Mouse (Mus musculus): Measurements from ENCODE around the gene Fbxw19. TPM values are rescaled to one million over a fixed set of nuclear protein-coding genes. Genes with fewer than 3 reads are reported as not detected.
"Not testable (repeated sequence)": the region's sequence is repeated elsewhere in the genome, so short reads cannot be mapped to it uniquely, and the experiment has no call there.

Gene Fbxw19
- not detected in 2 replicates for polyA plus RNA-seq (2015; fragmentation: Nextera tagmentation; extraction: Ambion mirVana)

GRCm38 (mm10) chr9:109495775-109496174, at the start of gene Fbxw19:
Fbxw19 (minus strand) TSS chr9:109495875.
- H3K9me3 ChIP-seq (ENCODE audit: control insufficient read depth, low read length); H3K4me1 ChIP-seq (replicated peaks; ENCODE audit: control insufficient read depth, insufficient read depth); H3K4me2 ChIP-seq (replicated peaks; ENCODE audit: low read depth); H3K27me3 ChIP-seq (ENCODE audit: control insufficient read depth, insufficient read depth, low read length); H3K27ac ChIP-seq (replicated peaks); H3K36me3 ChIP-seq (ENCODE audit: control insufficient read depth, insufficient read depth, low read length); ATAC-seq (ENCODE audit: low FRiP score, low TSS enrichment); H3K4me3 ChIP-seq (ENCODE audit: low read depth, low read length); DNase-seq (ENCODE audit: low spot score); H3K9ac ChIP-seq (ENCODE audit: low read length): not testable (repeated sequence)
- 65% methylated on average over 1 of the region's 1 CpGs for WGBS

GRCm38 (mm10) chr9:109523385-109524064, 27.9 kb upstream of the Fbxw19 start:
- 75% methylated on average over 5 of the region's 5 CpGs for WGBS
- Histone ChIP-seq H3K9me3 (ENCODE audit: control insufficient read depth, low read length) (no peaks in the 10 kb centered on the region), H3K4me3 (ENCODE audit: low read depth, low read length) (no peak overlapping the region), H3K4me1 (replicated peaks; ENCODE audit: control insufficient read depth, insufficient read depth) (no peaks in the 10 kb centered on the region), H3K27me3 (ENCODE audit: control insufficient read depth, insufficient read depth, low read length) (no peaks in the 10 kb centered on the region), H3K36me3 (ENCODE audit: control insufficient read depth, insufficient read depth, low read length) (no peaks in the 10 kb centered on the region), H3K27ac (replicated peaks) (no peak overlapping the region), H3K4me2 (replicated peaks; ENCODE audit: low read depth) (no peak overlapping the region), H3K9ac (ENCODE audit: low read length) (no peak overlapping the region)
- DNase-seq (ENCODE audit: low spot score) (no peak), ATAC-seq (ENCODE audit: low FRiP score, low TSS enrichment) (no peak)
- TF ChIP-seq CTCF (IDR thresholded peaks at IDR 0.05; ENCODE audit: low read depth) = no peak
- TF ChIP-seq EP300 (optimal IDR thresholded peaks at IDR 0.05) = no peak

- Histone ChIP-seq H3K4me2 (replicated peaks; ENCODE audit: low read depth) (no peak within 1 kb of the TSS), H3K9me3 (ENCODE audit: control insufficient read depth, low read length) (no peaks in the 10 kb centered on the region), H3K4me3 (ENCODE audit: low read depth, low read length) (no peak within 1 kb of the TSS), H3K36me3 (ENCODE audit: control insufficient read depth, insufficient read depth, low read length) (no peaks in the 10 kb centered on the region), H3K27me3 (ENCODE audit: control insufficient read depth, insufficient read depth, low read length) (no peaks in the 10 kb centered on the region), H3K27ac (replicated peaks) (no peak within 1 kb of the TSS), H3K9ac (ENCODE audit: low read length) (no peak within 1 kb of the TSS), H3K4me1 (replicated peaks; ENCODE audit: control insufficient read depth, insufficient read depth) (no peaks in the 10 kb centered on the region)
- ATAC-seq (ENCODE audit: low FRiP score, low TSS enrichment) (no peak), DNase-seq (ENCODE audit: low spot score) (no peak)
- TF ChIP-seq CTCF (IDR thresholded peaks at IDR 0.05; ENCODE audit: low read depth) = no peak
- no peak for TF ChIP-seq EP300 (optimal IDR thresholded peaks at IDR 0.05)
Measured at GRCm38 (mm10) chr9:109449040-109449439, 46.6 kb downstream of the Fbxw19 start, which contains the start of gene Fbxw16. Fbxw16 (minus strand) TSS chr9:109449140.

- Histone ChIP-seq H3K4me3 (ENCODE audit: low read depth, low read length) (no peak overlapping the region), H3K4me1 (replicated peaks; ENCODE audit: control insufficient read depth, insufficient read depth) (no peaks in the 10 kb centered on the region), H3K9ac (ENCODE audit: low read length) (no peak overlapping the region), H3K4me2 (replicated peaks; ENCODE audit: low read depth) (no peak overlapping the region), H3K9me3 (ENCODE audit: control insufficient read depth, low read length) (no peaks in the 10 kb centered on the region), H3K36me3 (ENCODE audit: control insufficient read depth, insufficient read depth, low read length) (no peaks in the 10 kb centered on the region), H3K27me3 (ENCODE audit: control insufficient read depth, insufficient read depth, low read length) (no peaks in the 10 kb centered on the region), H3K27ac (replicated peaks) (no peak overlapping the region)
- no peak for ATAC-seq (ENCODE audit: low FRiP score, low TSS enrichment)
- WGBS = 96% methylated on average over 1 of the region's 1 CpGs
- TF ChIP-seq EP300 (optimal IDR thresholded peaks at IDR 0.05) (no peak), CTCF (IDR thresholded peaks at IDR 0.05; ENCODE audit: low read depth) (no peak)
- no peak for DNase-seq (ENCODE audit: low spot score)
Measured at GRCm38 (mm10) chr9:109432956-109433355, 62.7 kb downstream of the Fbxw19 start.

Other genes starting within 250 kb of the Fbxw19 start
- 0.10 TPM in 1 of 2 replicates, not detected in the other for gene Fbxw14, start 208.2 kb downstream of the Fbxw19 start, polyA plus RNA-seq (2015; fragmentation: Nextera tagmentation; extraction: Ambion mirVana)
- gene Fbxw28, start 156.2 kb downstream of the Fbxw19 start, polyA plus RNA-seq (2015; fragmentation: Nextera tagmentation; extraction: Ambion mirVana) = not detected in 2 replicates
- gene Fbxw22, start 91.6 kb downstream of the Fbxw19 start, polyA plus RNA-seq (2015; fragmentation: Nextera tagmentation; extraction: Ambion mirVana) = not detected in 2 replicates
- gene Fbxw16, start 46.7 kb downstream of the Fbxw19 start, polyA plus RNA-seq (2015; fragmentation: Nextera tagmentation; extraction: Ambion mirVana) = not detected in 2 replicates
- not detected in 2 replicates for gene Fbxw15, start 72.4 kb upstream of the Fbxw19 start, polyA plus RNA-seq (2015; fragmentation: Nextera tagmentation; extraction: Ambion mirVana)
- gene Fbxw24, start 130.2 kb upstream of the Fbxw19 start, polyA plus RNA-seq (2015; fragmentation: Nextera tagmentation; extraction: Ambion mirVana) = not detected in 2 replicates
- gene Fbxw25, start 168.8 kb upstream of the Fbxw19 start, polyA plus RNA-seq (2015; fragmentation: Nextera tagmentation; extraction: Ambion mirVana) = not detected in 2 replicates
- gene Fbxw18, start 206.8 kb upstream of the Fbxw19 start, polyA plus RNA-seq (2015; fragmentation: Nextera tagmentation; extraction: Ambion mirVana) = not detected in 2 replicates